In the genomic region with DNA sequence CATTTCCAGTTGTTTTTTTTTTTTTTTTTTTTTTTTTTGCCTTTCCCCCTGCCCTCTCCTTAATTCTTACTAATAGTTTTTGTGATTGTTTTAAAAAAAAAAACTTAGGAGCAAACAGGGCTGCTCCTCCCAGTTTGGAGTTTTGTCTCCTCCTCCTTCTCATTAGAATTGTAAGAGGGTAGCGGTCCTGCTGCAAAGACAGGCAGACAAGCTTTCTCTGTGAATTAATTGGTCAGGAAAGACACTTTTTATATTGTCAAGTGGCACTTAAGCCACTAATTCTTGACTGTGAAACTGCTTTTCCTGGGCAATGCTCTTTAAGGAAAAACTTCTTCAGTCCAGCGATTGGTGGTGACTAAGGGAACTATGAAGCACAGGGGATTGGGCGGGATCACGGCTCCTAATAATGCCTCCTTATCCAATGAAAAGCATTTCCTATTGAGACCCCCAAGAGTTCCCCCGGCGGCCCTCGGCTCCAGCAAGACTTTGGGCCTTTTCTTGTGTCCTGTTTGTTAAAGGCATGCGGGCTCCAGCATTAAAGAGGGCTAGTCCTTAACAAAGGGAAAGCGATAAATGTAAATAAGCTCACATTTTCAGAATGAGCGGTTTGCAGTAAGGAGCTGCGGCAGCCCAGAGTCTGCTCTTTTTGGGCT, we compare ENCODE assay signal across 8 mouse cellular contexts. TPM values are rescaled to one million over a fixed set of nuclear protein-coding genes. Genes with fewer than 3 reads are reported as not detected.
DNase-seq lines count a peak whose midpoint lies in the region; ATAC-seq and TF ChIP-seq lines count a peak whose summit lies in the region.

A gene (plus strand): TSS at position 451 of the 653 bp plus-strand sequence.

- no peaks in the 10 kb centered on the region for H3K9me3 ChIP-seq in ES-Bruce4 (replicated peaks; ENCODE audit: control insufficient read depth, insufficient read depth, low read length, poor library complexity, severe bottlenecking)
- H3K9me3 ChIP-seq in forebrain, embryonic 13.5 days (replicated peaks) = no peaks in the 10 kb centered on the region
- H3K9me3 ChIP-seq in limb, embryonic 11.5 days (ENCODE audit: control insufficient read depth, low read length) = no peaks in the 10 kb centered on the region

- H3K27ac ChIP-seq in ES-Bruce4 (ENCODE audit: insufficient read depth, low read length) = peak within 1 kb of the TSS; percentile 51
- peak within 1 kb of the TSS; percentile 51; the same call in 1 of the 2 replicates for H3K27ac ChIP-seq in forebrain, embryonic 13.5 days
- peak within 1 kb of the TSS; percentile 56; the same call in 1 of the 2 replicates for H3K27ac ChIP-seq in limb, embryonic 11.5 days (replicated peaks; ENCODE audit: low read depth, low read length)

- no peak for TF ChIP-seq POLR2A in ES-Bruce4 (IDR thresholded peaks at IDR 0.05; ENCODE audit: insufficient read depth, low read length)

- H3K4me1 ChIP-seq in ES-Bruce4 (ENCODE audit: control insufficient read depth, insufficient read depth, low read length) = peaks cover 1% of the 10 kb centered on the region
- H3K4me1 ChIP-seq in forebrain, embryonic 13.5 days = 0 out of 2 replicates have a peak, but pooled peaks cover 4% of the 10 kb centered on the region
- H3K4me1 ChIP-seq in limb, embryonic 11.5 days (ENCODE audit: control insufficient read depth, insufficient read depth, low read length) = no peaks in the 10 kb centered on the region

- peak; percentile 95 for ATAC-seq in forebrain, embryonic 13.5 days
- ATAC-seq in limb, embryonic 11.5 days (ENCODE audit: insufficient number of reproducible peaks, low FRiP score, low TSS enrichment, low read depth) = peak; percentile 93
- ATAC-seq in megakaryocyte-erythroid progenitor cell, adult 5-6 weeks (replicated peaks; ENCODE audit: low FRiP score, low TSS enrichment, poor library complexity, severe bottlenecking) = peak; percentile 50; the same call in 1 of the 2 replicates
- no peak for ATAC-seq in inflammation-experienced regulatory T-cells, adult 6 months

- H3K9ac ChIP-seq in ES-Bruce4 (ENCODE audit: low read depth, poor library complexity, severe bottlenecking) = peak within 1 kb of the TSS; percentile 29; the same call in 1 of the 2 replicates
- H3K9ac ChIP-seq in forebrain, embryonic 13.5 days = peak within 1 kb of the TSS; percentile 44
- H3K9ac ChIP-seq in limb, embryonic 11.5 days (ENCODE audit: low read length) = peak within 1 kb of the TSS; percentile 63

- WGBS in forebrain, embryonic 13.5 days = 17% methylated on average over 11 of the region's 11 CpGs
- 12% methylated on average over 11 of the region's 11 CpGs for WGBS in limb, embryonic 11.5 days

- DNase-seq in R1 (ENCODE audit: low read depth, low spot score) = peak; percentile 61
- peak; percentile 18 to 36 for DNase-seq in heart, postnatal 36 days
- peak; percentile 74 for DNase-seq in limb, embryonic 11.5 days (ENCODE audit: low spot score)
- peak; percentile 49 for DNase-seq in testis, postnatal 10 days (ENCODE audit: low spot score)

- intact Hi-C loops in heart, postnatal 36 days (cut with DNase I) = loop anchor here (5.0 kb wide), 1 partner anchor 247 kb away; no protein-coding TSS in a partner anchor

- peak within 1 kb of the TSS; percentile 44 for H3K4me3 ChIP-seq in ES-Bruce4 (ENCODE audit: low read depth, low read length)
- H3K4me3 ChIP-seq in forebrain, embryonic 13.5 days = peak within 1 kb of the TSS; percentile 38
- H3K4me3 ChIP-seq in limb, embryonic 11.5 days (ENCODE audit: low read depth, low read length) = peak within 1 kb of the TSS; percentile 41

- H3K36me3 ChIP-seq in ES-Bruce4 (ENCODE audit: control insufficient read depth, insufficient read depth, low read length, poor library complexity, severe bottlenecking) = no peaks in the 10 kb centered on the region
- H3K36me3 ChIP-seq in forebrain, embryonic 13.5 days (ENCODE audit: poor library complexity, severe bottlenecking) = no peaks in the 10 kb centered on the region
- H3K36me3 ChIP-seq in limb, embryonic 11.5 days (ENCODE audit: control insufficient read depth, insufficient read depth, low read length) = no peaks in the 10 kb centered on the region

- TF ChIP-seq CTCF in ES-Bruce4 (IDR thresholded peaks at IDR 0.05; ENCODE audit: low read depth, low read length) = no peak

- TF ChIP-seq EP300 in ES-Bruce4 (IDR thresholded peaks at IDR 0.05; ENCODE audit: insufficient read depth, low read depth, low read length) = no peak

- H3K27me3 ChIP-seq in ES-Bruce4 (ENCODE audit: control insufficient read depth, insufficient read depth, low read length, poor library complexity, severe bottlenecking) = no peaks in the 10 kb centered on the region
- H3K27me3 ChIP-seq in forebrain, embryonic 13.5 days = no peaks in the 10 kb centered on the region
- H3K27me3 ChIP-seq in limb, embryonic 11.5 days (ENCODE audit: control insufficient read depth, insufficient read depth, low read length) = no peaks in the 10 kb centered on the region

- peak within 1 kb of the TSS; percentile 51 for H3K4me2 ChIP-seq in forebrain, embryonic 13.5 days
- H3K4me2 ChIP-seq in limb, embryonic 11.5 days (ENCODE audit: low read depth, severe bottlenecking) = peak within 1 kb of the TSS; percentile 22

RNA-seq across cellular contexts. Expression of the gene that starts here (rescaled TPM):
- polyA plus RNA-seq in ES-Bruce4 (2011; ENCODE audit: insufficient read depth, insufficient read length, low read depth, missing spikeins) = 3.5 and 4.0 TPM in 2 replicates
- 7.9 and 8.2 TPM in 2 replicates for polyA plus RNA-seq in forebrain, embryonic 13.5 days (2015; fragmentation: Nextera tagmentation; extraction: Ambion mirVana)
- total RNA-seq in heart, postnatal 36 days (2021) = 1 to 10 TPM; 1.4 to 2.0 TPM
- polyA plus RNA-seq in limb, embryonic 11.5 days (2014; fragmentation: Nextera tagmentation; extraction: Ambion mirVana) = 33.0 and 33.1 TPM in 2 replicates
- 0.57 TPM in 1 of 2 replicates, not detected in the other for total RNA-seq in megakaryocyte-erythroid progenitor cell, adult 5-6 weeks (2014; fragmentation: Nextera tagmentation)
- 0.23 TPM in 1 of 2 replicates, not detected in the other for total RNA-seq in megakaryocyte-erythroid progenitor cell, adult 5-6 weeks (2017)
- not detected for polyA plus RNA-seq in inflammation-experienced regulatory T-cells, adult 6 months (2017; shearing (Covaris generic))

Comparison
In these comparisons a context has a peak if more than half of its experiments do, and no peak if none do; other contexts are left out.
1. Peak in ATAC-seq in megakaryocyte-erythroid progenitor cell, adult 5-6 weeks; RNA of the gene not detected or under 1 TPM.